Mouse (Mus musculus): ENCODE results near the gene Tm7sf2. TPM values are rescaled to one million over a fixed set of nuclear protein-coding genes. Genes with fewer than 3 reads are reported as not detected.

Gene Tm7sf2
- polyA plus RNA-seq, 1 experiment from 2014 or later, result 34.9 TPM

Small RNAs within 50 kb of the gene (microRNA-seq; reads per million reads assigned to microRNA genes)
- gene Mir6988, result 1.1 reads per million

Other genes starting within 250 kb of the Tm7sf2 start
- 19.5 and 23.3 TPM in 2 replicates for gene Frmd8, start 193.1 kb downstream of the Tm7sf2 start, polyA plus RNA-seq (2015; fragmentation: Nextera tagmentation; extraction: Ambion mirVana)
- 1.2 and 1.7 TPM in 2 replicates for gene Slc25a45, start 190.6 kb downstream of the Tm7sf2 start, polyA plus RNA-seq (2015; fragmentation: Nextera tagmentation; extraction: Ambion mirVana)
- 12.9 and 14.3 TPM in 2 replicates for gene Tigd3, start 174.2 kb downstream of the Tm7sf2 start, polyA plus RNA-seq (2015; fragmentation: Nextera tagmentation; extraction: Ambion mirVana)
- 120 and 137 TPM in 2 replicates for gene Dpf2, start 155.4 kb downstream of the Tm7sf2 start, polyA plus RNA-seq (2015; fragmentation: Nextera tagmentation; extraction: Ambion mirVana)
- 9.1 and 10.1 TPM in 2 replicates for gene Cdc42ep2, start 143.6 kb downstream of the Tm7sf2 start, polyA plus RNA-seq (2015; fragmentation: Nextera tagmentation; extraction: Ambion mirVana)
- gene Pola2, start 104.2 kb downstream of the Tm7sf2 start, polyA plus RNA-seq (2015; fragmentation: Nextera tagmentation; extraction: Ambion mirVana), result 35.5 and 36.2 TPM in 2 replicates
- gene Slc22a20, start 82.2 kb downstream of the Tm7sf2 start, polyA plus RNA-seq (2015; fragmentation: Nextera tagmentation; extraction: Ambion mirVana), result not detected in 2 replicates
- 1.6 and 1.8 TPM in 2 replicates for gene Capn1, start 52.5 kb downstream of the Tm7sf2 start, polyA plus RNA-seq (2015; fragmentation: Nextera tagmentation; extraction: Ambion mirVana)
- 25.7 and 26.5 TPM in 2 replicates for gene Syvn1, start 21.8 kb downstream of the Tm7sf2 start, polyA plus RNA-seq (2015; fragmentation: Nextera tagmentation; extraction: Ambion mirVana)
- 71.5 and 72.4 TPM in 2 replicates for gene Mrpl49, start 10.6 kb downstream of the Tm7sf2 start, polyA plus RNA-seq (2015; fragmentation: Nextera tagmentation; extraction: Ambion mirVana)
- gene Fau, start 10.5 kb downstream of the Tm7sf2 start, polyA plus RNA-seq (2015; fragmentation: Nextera tagmentation; extraction: Ambion mirVana), result 582 and 618 TPM in 2 replicates
- 33.0 and 35.9 TPM in 2 replicates for gene Znhit2, start 7.2 kb downstream of the Tm7sf2 start, polyA plus RNA-seq (2015; fragmentation: Nextera tagmentation; extraction: Ambion mirVana)
- gene Vps51, start 8.9 kb upstream of the Tm7sf2 start, polyA plus RNA-seq (2015; fragmentation: Nextera tagmentation; extraction: Ambion mirVana), result 76.3 and 89.3 TPM in 2 replicates
- not detected in 2 replicates for gene Tmem262, start 11.7 kb upstream of the Tm7sf2 start, polyA plus RNA-seq (2015; fragmentation: Nextera tagmentation; extraction: Ambion mirVana)
- 2.1 and 2.6 TPM in 2 replicates for gene Gm28374, start 13.9 kb upstream of the Tm7sf2 start, polyA plus RNA-seq (2015; fragmentation: Nextera tagmentation; extraction: Ambion mirVana)
- gene Zfpl1, start 16.6 kb upstream of the Tm7sf2 start, polyA plus RNA-seq (2015; fragmentation: Nextera tagmentation; extraction: Ambion mirVana), result 80.8 and 83.5 TPM in 2 replicates
- 19.3 and 22.3 TPM in 2 replicates for gene Cdca5, start 16.6 kb upstream of the Tm7sf2 start, polyA plus RNA-seq (2015; fragmentation: Nextera tagmentation; extraction: Ambion mirVana)
- 0.31 and 0.37 TPM in 2 replicates for gene AC131692.1, start 26.0 kb upstream of the Tm7sf2 start, polyA plus RNA-seq (2015; fragmentation: Nextera tagmentation; extraction: Ambion mirVana)
- gene Naaladl1, start 37.4 kb upstream of the Tm7sf2 start, polyA plus RNA-seq (2015; fragmentation: Nextera tagmentation; extraction: Ambion mirVana), result 0.33 and 0.53 TPM in 2 replicates
- gene Sac3d1, start 50.3 kb upstream of the Tm7sf2 start, polyA plus RNA-seq (2015; fragmentation: Nextera tagmentation; extraction: Ambion mirVana), result 53.5 and 56.5 TPM in 2 replicates
- gene Snx15, start 59.9 kb upstream of the Tm7sf2 start, polyA plus RNA-seq (2015; fragmentation: Nextera tagmentation; extraction: Ambion mirVana), result 43.1 and 45.6 TPM in 2 replicates
- 0.13 TPM in 1 of 2 replicates, not detected in the other for gene Batf2, start 72.6 kb upstream of the Tm7sf2 start, polyA plus RNA-seq (2015; fragmentation: Nextera tagmentation; extraction: Ambion mirVana)
- 84.4 and 90.1 TPM in 2 replicates for gene Arl2, start 73.2 kb upstream of the Tm7sf2 start, polyA plus RNA-seq (2015; fragmentation: Nextera tagmentation; extraction: Ambion mirVana)
- gene Majin, start 116.0 kb upstream of the Tm7sf2 start, polyA plus RNA-seq (2015; fragmentation: Nextera tagmentation; extraction: Ambion mirVana), result not detected in 2 replicates
- gene Gpha2, start 158.0 kb upstream of the Tm7sf2 start, polyA plus RNA-seq (2015; fragmentation: Nextera tagmentation; extraction: Ambion mirVana), result not detected in 2 replicates
- gene Ppp2r5b, start 167.5 kb upstream of the Tm7sf2 start, polyA plus RNA-seq (2015; fragmentation: Nextera tagmentation; extraction: Ambion mirVana), result 95.5 and 98.5 TPM in 2 replicates
- 9.7 and 10.1 TPM in 2 replicates for gene Atg2a, start 173.3 kb upstream of the Tm7sf2 start, polyA plus RNA-seq (2015; fragmentation: Nextera tagmentation; extraction: Ambion mirVana)
- 88.1 TPM in 2 replicates for gene Ehd1, start 208.4 kb upstream of the Tm7sf2 start, polyA plus RNA-seq (2015; fragmentation: Nextera tagmentation; extraction: Ambion mirVana)
- gene Cdc42bpg, start 238.1 kb upstream of the Tm7sf2 start, polyA plus RNA-seq (2015; fragmentation: Nextera tagmentation; extraction: Ambion mirVana), result 0.31 and 0.67 TPM in 2 replicates